Mouse (Mus musculus) heart, postnatal 0 days (tissue): ENCODE measurements around the gene Gpr18. TPM values are rescaled to one million over a fixed set of nuclear protein-coding genes. Genes with fewer than 3 reads are reported as not detected.

Experiments used
- ATAC-seq: fragments of 200-750 bp; cut with Nextera tagmentation; 2 replicates; pipeline ENCODE4 v1.8.0; 2017; ENCODE audit warnings: low read depth, moderate number of reproducible peaks, moderate library complexity; ENCODE audit not compliant: insufficient read depth
- DNase-seq: peaks from one replicate; pipeline ENCODE4 v3.0.0-alpha.2; 2016; ENCODE audit warnings: low spot score
- H3K27ac ChIP-seq: fragments of 300-500 bp; sonication (generic); 2 replicates; pipeline ENCODE4 v1.5.1; 2014; ENCODE audit warnings: low read depth, mild to moderate bottlenecking
- H3K27me3 ChIP-seq: fragments of 300-500 bp; sonication (generic); 2 replicates; pipeline ENCODE4 v1.6.1; 2014; ENCODE audit warnings: low read length, mixed read lengths; ENCODE audit not compliant: control insufficient read depth, insufficient read depth
- H3K36me3 ChIP-seq: fragments of 300-500 bp; sonication (generic); replicated peaks from 2 replicates; pipeline ENCODE4 v1.6.1; 2014; ENCODE audit warnings: low read length, mixed read lengths; ENCODE audit not compliant: control insufficient read depth, insufficient read depth
- H3K4me1 ChIP-seq: fragments of 300-500 bp; sonication (generic); 2 replicates; pipeline ENCODE4 v1.6.1; 2014; ENCODE audit warnings: antibody characterized with exemption; ENCODE audit not compliant: control insufficient read depth, insufficient read depth
- H3K4me2 ChIP-seq: fragments of 300-500 bp; sonication (generic); 2 replicates; pipeline ENCODE4 v1.6.1; 2014; ENCODE audit warnings: low read depth, mild to moderate bottlenecking, low read length, moderate library complexity
- H3K4me3 ChIP-seq: fragments of 300-500 bp; sonication (generic); 2 replicates; pipeline ENCODE4 v1.5.1; 2014; ENCODE audit warnings: low read depth, low read length
- H3K9ac ChIP-seq: fragments of 300-500 bp; sonication (generic); replicated peaks from 2 replicates; pipeline ENCODE4 v1.6.1; 2014; ENCODE audit warnings: low read depth, low read length, mixed read lengths
- H3K9me3 ChIP-seq: fragments of 300-500 bp; sonication (generic); replicated peaks from 2 replicates; pipeline ENCODE4 v1.6.1; 2016; ENCODE audit warnings: low read length; ENCODE audit not compliant: control insufficient read depth
- CTCF ChIP-seq: IDR thresholded peaks from 2 replicates; pipeline ENCODE4 v1.5.1; 2016; ENCODE audit warnings: antibody characterized with exemption, control low read depth, low read depth
- EP300 ChIP-seq: IDR thresholded peaks from 2 replicates; pipeline ENCODE4 v1.6.1; 2016; ENCODE audit warnings: antibody characterized with exemption, low read depth
- WGBS: fragments of 180-500 bp; shearing (Covaris S2); extraction: QIAGEN DNeasy Blood & Tissue Kit; methylation state at CpG from one replicate; pipeline ENCODE4 v1.1.7; 2014; 5-methylcytosine and 5-hydroxymethylcytosine counted together
- polyA plus RNA-seq: library from polyadenylated mRNA; unstranded; fragments of >200 nt; fragmentation: Nextera tagmentation; extraction: Ambion mirVana; gene quantifications from 2 replicates; pipeline ENCODE4 v1.2.1, GENCODE M21; 2015
- total RNA-seq: library from RNA; depleted of rRNA; stranded (reverse); fragments of >200 nt; gene quantifications from 2 replicates; pipeline ENCODE4 v1.2.3, GENCODE M21; 2014; ENCODE audit warnings: low replicate concordance

The Gpr18 gene
- total and polyA plus RNA-seq, 2 experiments from 2014 or later, result 0.07 TPM; not detected in 1

DNA sequence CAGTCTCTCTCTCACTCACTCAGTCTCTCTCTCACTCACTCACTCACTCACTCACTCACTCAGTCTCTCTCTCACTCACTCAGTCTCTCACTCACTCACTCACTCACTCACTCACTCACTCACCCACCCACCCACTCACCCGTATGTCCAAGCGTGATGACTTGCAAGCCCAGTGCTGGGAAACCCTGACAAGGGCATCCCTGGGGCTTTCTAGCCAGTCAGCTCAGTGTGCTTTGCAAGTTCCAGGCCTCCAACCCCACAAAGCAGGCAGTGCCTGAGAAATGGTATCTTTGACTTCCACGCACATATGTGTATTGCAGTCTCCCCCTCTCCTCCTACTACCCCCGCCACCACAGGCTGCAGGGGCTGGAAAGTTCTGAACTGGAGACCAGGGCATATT lies 6.4 kb upstream of the Gpr18 start:
- WGBS, result 86% methylated on average over 4 of the region's 4 CpGs
- ATAC-seq, result no peak
- Histone ChIP-seq H3K4me1 (peaks cover 6% of the 10 kb centered on the region; the same call in 1 of the 2 replicates), H3K9ac (no peak overlapping the region), H3K27me3 (no peaks in the 10 kb centered on the region), H3K9me3 (no peaks in the 10 kb centered on the region), H3K36me3 (0 out of 2 replicates have a peak, but pooled peaks cover 4% of the 10 kb centered on the region), H3K4me3 (no peak overlapping the region), H3K4me2 (no peak overlapping the region), H3K27ac (no peak overlapping the region)
- DNase-seq, result no peak
- TF ChIP-seq EP300 (no peak), CTCF (no peak)

DNA sequence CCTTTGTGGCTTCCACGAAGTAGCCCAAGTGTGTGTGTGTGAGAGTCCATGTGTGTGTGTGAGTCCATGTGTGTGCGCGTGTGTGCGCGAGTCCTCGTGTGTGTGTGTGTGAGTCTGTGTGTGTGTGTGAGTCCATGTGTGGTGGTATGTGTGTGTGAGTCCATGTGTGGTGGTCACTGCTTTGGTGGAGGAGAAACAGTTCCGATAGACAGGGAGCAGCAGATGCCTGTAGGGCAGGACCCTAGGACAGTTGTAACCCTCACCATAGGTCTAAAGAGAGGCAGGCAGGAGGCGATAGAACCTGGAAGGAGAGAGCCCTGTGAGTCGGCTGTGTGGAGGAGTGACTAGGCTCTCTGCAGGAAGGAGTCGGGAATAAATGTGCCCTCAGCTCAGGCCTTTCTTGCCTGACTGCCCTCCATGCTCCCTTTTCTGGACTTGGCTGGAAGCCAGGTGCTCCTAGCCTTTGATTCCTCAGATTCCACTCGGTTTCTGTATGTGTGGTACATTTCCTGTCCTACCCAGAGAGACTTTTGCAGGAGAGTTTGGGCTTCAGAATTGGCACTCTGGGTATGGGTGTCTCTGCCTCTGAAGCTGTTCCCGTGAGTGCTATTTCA lies 5.0 kb upstream of the Gpr18 start:
- WGBS, result 62% methylated on average over 12 of the region's 12 CpGs
- ATAC-seq, result no peak

DNA sequence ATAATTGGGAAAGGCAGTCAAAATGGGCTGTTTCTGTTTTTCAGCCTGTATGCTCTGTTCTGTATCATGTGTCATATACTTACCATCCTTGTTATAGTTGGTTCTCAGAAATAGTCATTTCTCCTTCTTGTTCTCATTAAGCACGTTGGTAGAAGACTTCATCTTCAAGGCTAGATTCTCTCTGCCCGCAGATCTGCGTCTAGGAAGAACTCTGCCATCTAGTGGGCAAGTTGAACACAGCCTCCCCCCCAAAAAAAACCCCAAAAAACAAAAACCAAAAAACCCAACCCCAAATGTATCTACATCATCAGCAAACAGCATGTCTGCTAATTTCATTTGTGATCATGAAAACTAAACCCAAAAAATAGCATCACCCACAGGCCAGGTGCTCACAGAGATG lies 4.2 kb upstream of the Gpr18 start:
- H3K9ac ChIP-seq, result no peak overlapping the region
- ATAC-seq (no peak), DNase-seq (no peak)
- H3K4me1 ChIP-seq, result peaks cover 6% of the 10 kb centered on the region; the same call in 1 of the 2 replicates
- WGBS, result 14% methylated on average over 3 of the region's 3 CpGs
- no peak overlapping the region for H3K4me2 ChIP-seq
- H3K27ac ChIP-seq, result no peak overlapping the region
- H3K36me3 ChIP-seq, result peaks cover 17% of the 10 kb centered on the region; the same call in 1 of the 2 replicates
- no peaks in the 10 kb centered on the region for H3K27me3 ChIP-seq
- H3K4me3 ChIP-seq, result no peak overlapping the region
- peak; percentile 53 for TF ChIP-seq CTCF
- no peak for TF ChIP-seq EP300
- H3K9me3 ChIP-seq, result no peaks in the 10 kb centered on the region

More for the DNA sequence above, 5.0 kb upstream of the Gpr18 start:
- no peak for DNase-seq
- no peaks in the 10 kb centered on the region for H3K27me3 ChIP-seq
- peaks cover 17% of the 10 kb centered on the region; the same call in 1 of the 2 replicates for H3K36me3 ChIP-seq
- H3K9me3 ChIP-seq, result no peaks in the 10 kb centered on the region
- H3K4me1 ChIP-seq, result peaks cover 6% of the 10 kb centered on the region; the same call in 1 of the 2 replicates
- no peak overlapping the region for H3K4me3 ChIP-seq
- TF ChIP-seq EP300 (no peak), CTCF (no peak)
- no peak overlapping the region for H3K27ac ChIP-seq
- H3K9ac ChIP-seq, result no peak overlapping the region
- no peak overlapping the region for H3K4me2 ChIP-seq

DNA sequence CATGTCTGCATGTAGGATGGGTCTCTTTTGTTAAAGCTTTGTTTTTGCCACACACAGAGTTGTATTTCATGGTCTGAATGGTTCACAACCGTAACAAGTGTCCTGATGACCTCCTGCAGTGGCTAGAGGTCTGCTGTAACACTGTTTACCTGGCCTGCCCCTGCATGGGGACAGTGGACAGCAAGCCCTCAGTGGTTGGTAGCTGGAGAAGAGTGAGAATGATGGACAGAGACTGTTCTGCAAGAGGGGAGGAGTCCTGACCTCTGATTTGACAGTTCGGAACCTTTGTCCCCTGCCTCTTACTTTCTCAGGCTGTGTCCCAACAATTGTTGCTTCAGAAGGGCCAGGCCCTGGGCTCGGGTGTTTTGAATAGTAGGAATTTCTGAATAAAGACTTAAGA lies 2.7 kb upstream of the Gpr18 start:
- no peaks in the 10 kb centered on the region for H3K9me3 ChIP-seq
- H3K4me2 ChIP-seq, result no peak overlapping the region
- no peak overlapping the region for H3K9ac ChIP-seq
- no peak overlapping the region for H3K27ac ChIP-seq
- TF ChIP-seq CTCF (no peak), EP300 (no peak)
- H3K4me1 ChIP-seq, result peaks cover 6% of the 10 kb centered on the region; the same call in 1 of the 2 replicates
- no peak overlapping the region for H3K4me3 ChIP-seq
- DNase-seq, result no peak
- H3K27me3 ChIP-seq, result no peaks in the 10 kb centered on the region
- 75% methylated on average over 3 of the region's 3 CpGs for WGBS
- no peak for ATAC-seq
- peaks cover 17% of the 10 kb centered on the region; the same call in 1 of the 2 replicates for H3K36me3 ChIP-seq

DNA sequence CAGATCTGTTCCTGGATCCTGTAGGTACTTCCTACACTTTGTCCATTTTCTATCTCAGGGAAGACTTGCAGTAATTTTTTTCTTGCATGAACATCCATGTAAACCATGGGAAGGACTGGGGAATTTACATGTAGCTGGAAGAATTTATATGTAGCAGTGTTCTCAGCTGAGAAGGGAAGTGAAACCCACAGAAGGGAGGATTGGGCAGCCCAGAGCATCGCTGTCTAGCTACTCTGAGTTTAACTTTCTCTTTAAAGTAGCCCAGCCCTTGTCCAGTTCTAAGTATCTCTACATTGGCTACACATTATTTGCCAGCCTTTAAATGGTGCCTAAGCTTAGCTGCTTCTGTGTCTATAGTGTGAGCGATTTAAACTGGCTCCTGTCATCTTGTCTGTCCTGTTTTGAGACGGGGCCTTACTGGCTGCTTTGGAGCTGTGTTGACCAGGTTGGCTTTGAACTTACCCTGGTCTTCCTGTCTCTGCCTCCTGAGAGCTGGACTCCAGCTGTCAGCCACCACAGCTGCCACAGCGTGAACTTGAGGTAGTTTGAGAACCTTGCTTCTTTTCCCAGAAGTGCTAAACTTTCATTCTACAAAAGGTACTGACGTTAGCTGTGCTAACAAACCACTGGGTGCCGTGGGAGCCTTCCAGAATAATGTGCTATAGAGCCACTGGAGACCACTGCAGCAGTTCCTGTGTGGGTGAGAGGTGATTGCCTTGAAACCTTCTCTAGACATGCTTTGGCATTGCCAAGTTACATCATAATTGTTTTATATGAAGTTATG lies 922 bp upstream of the Gpr18 start:
- Histone ChIP-seq H3K9me3 (no peaks in the 10 kb centered on the region), H3K4me2 (no peak overlapping the region), H3K9ac (no peak overlapping the region), H3K27me3 (no peaks in the 10 kb centered on the region), H3K27ac (no peak overlapping the region), H3K36me3 (peaks cover 22% of the 10 kb centered on the region; the same call in 1 of the 2 replicates), H3K4me1 (peaks cover 6% of the 10 kb centered on the region; the same call in 1 of the 2 replicates), H3K4me3 (no peak overlapping the region)
- 85% methylated on average over 6 of the region's 6 CpGs for WGBS
- no peak for ATAC-seq
- DNase-seq, result no peak
- TF ChIP-seq CTCF, result no peak
- no peak for TF ChIP-seq EP300
